In genomic region chr1:136175183-136175582, GRCm38 (mm10) we compare ENCODE assay signal across 8 mouse cellular contexts. TPM values are rescaled to one million over a fixed set of nuclear protein-coding genes. Genes with fewer than 3 reads are reported as not detected.
DNase-seq lines count a peak whose midpoint lies in the region; ATAC-seq and TF ChIP-seq lines count a peak whose summit lies in the region.

No protein-coding gene starts in this region.

- TF ChIP-seq CTCF in kidney, postnatal 0 days (IDR thresholded peaks at IDR 0.05; ENCODE audit: low read depth) = peak; percentile 77

- no peak overlapping the region for H3K4me3 ChIP-seq in forebrain, embryonic 10.5 days
- H3K4me3 ChIP-seq in forebrain, embryonic 15.5 days = no peak overlapping the region
- H3K4me3 ChIP-seq in neural tube, embryonic 15.5 days (replicated peaks) = no peak overlapping the region
- H3K4me3 ChIP-seq in kidney, postnatal 0 days (replicated peaks; ENCODE audit: low read depth, low read length) = no peak overlapping the region

- peak; percentile 65 for DNase-seq in forebrain, embryonic 10.5 days (ENCODE audit: extremely low spot score, low spot score)
- peak; percentile 60 for DNase-seq in neural tube, embryonic 10.5 days (ENCODE audit: extremely low spot score, low spot score)
- peak; percentile 41 for DNase-seq in cerebellum, adult 9-11 months
- peak; percentile 62 for DNase-seq in kidney, postnatal 0 days (ENCODE audit: low spot score)
- peak; percentile 30 to 71 for DNase-seq in thymus, postnatal 10 days (ENCODE audit: low spot score in 2 of 2)

- H3K27ac ChIP-seq in forebrain, embryonic 10.5 days = no peak overlapping the region
- no peak overlapping the region for H3K27ac ChIP-seq in forebrain, embryonic 15.5 days (replicated peaks)
- no peak overlapping the region for H3K27ac ChIP-seq in neural tube, embryonic 15.5 days (replicated peaks)
- no peak overlapping the region for H3K27ac ChIP-seq in kidney, postnatal 0 days

- no peaks in the 10 kb centered on the region for H3K9me3 ChIP-seq in forebrain, embryonic 10.5 days
- H3K9me3 ChIP-seq in forebrain, embryonic 15.5 days = no peaks in the 10 kb centered on the region
- no peaks in the 10 kb centered on the region for H3K9me3 ChIP-seq in neural tube, embryonic 15.5 days (replicated peaks)
- H3K9me3 ChIP-seq in kidney, postnatal 0 days (replicated peaks; ENCODE audit: low read length) = no peaks in the 10 kb centered on the region

- H3K27me3 ChIP-seq in forebrain, embryonic 10.5 days (ENCODE audit: poor library complexity, severe bottlenecking) = peaks cover 9% of the 10 kb centered on the region; the same call in 1 of the 2 replicates
- no peaks in the 10 kb centered on the region for H3K27me3 ChIP-seq in forebrain, embryonic 15.5 days
- H3K27me3 ChIP-seq in neural tube, embryonic 15.5 days (replicated peaks) = no peaks in the 10 kb centered on the region
- no peaks in the 10 kb centered on the region for H3K27me3 ChIP-seq in kidney, postnatal 0 days (ENCODE audit: insufficient read depth, low read length)

- H3K36me3 ChIP-seq in forebrain, embryonic 10.5 days (replicated peaks) = peaks cover 59% of the 10 kb centered on the region
- peaks cover 69% of the 10 kb centered on the region for H3K36me3 ChIP-seq in forebrain, embryonic 15.5 days
- peaks cover 51% of the 10 kb centered on the region for H3K36me3 ChIP-seq in neural tube, embryonic 15.5 days
- H3K36me3 ChIP-seq in kidney, postnatal 0 days (ENCODE audit: insufficient read depth, low read length) = no peaks in the 10 kb centered on the region

- H3K4me2 ChIP-seq in forebrain, embryonic 15.5 days (replicated peaks) = no peak overlapping the region
- no peak overlapping the region for H3K4me2 ChIP-seq in neural tube, embryonic 15.5 days
- H3K4me2 ChIP-seq in kidney, postnatal 0 days (ENCODE audit: low read length) = no peak overlapping the region

- no peak overlapping the region for H3K9ac ChIP-seq in forebrain, embryonic 15.5 days (replicated peaks)
- H3K9ac ChIP-seq in neural tube, embryonic 15.5 days (replicated peaks) = no peak overlapping the region
- no peak overlapping the region for H3K9ac ChIP-seq in kidney, postnatal 0 days (ENCODE audit: low read depth, low read length)

- WGBS in forebrain, embryonic 10.5 days = 39% methylated on average over 6 of the region's 6 CpGs
- 29% methylated on average over 6 of the region's 6 CpGs for WGBS in forebrain, embryonic 15.5 days
- 32% methylated on average over 6 of the region's 6 CpGs for WGBS in neural tube, embryonic 15.5 days
- WGBS in kidney, postnatal 0 days = 52% methylated on average over 6 of the region's 6 CpGs

- ATAC-seq in forebrain, embryonic 15.5 days (replicated peaks) = no peak
- ATAC-seq in neural tube, embryonic 15.5 days (ENCODE audit: low FRiP score) = no peak
- 0 out of 2 replicates have a peak, but pooled peaks have one; percentile 8 for ATAC-seq in kidney, postnatal 0 days (replicated peaks; ENCODE audit: low FRiP score, low read depth)
- ATAC-seq in megakaryocyte progenitor cell, adult 5-6 weeks (replicated peaks; ENCODE audit: poor library complexity) = peak; percentile 45

- H3K4me1 ChIP-seq in forebrain, embryonic 10.5 days = peaks cover 30% of the 10 kb centered on the region
- peaks cover 18% of the 10 kb centered on the region; the same call in 1 of the 2 replicates for H3K4me1 ChIP-seq in forebrain, embryonic 15.5 days
- peaks cover 10% of the 10 kb centered on the region for H3K4me1 ChIP-seq in neural tube, embryonic 15.5 days
- H3K4me1 ChIP-seq in kidney, postnatal 0 days (replicated peaks; ENCODE audit: insufficient read depth, low read length) = peaks cover 12% of the 10 kb centered on the region; the same call in 1 of the 2 replicates

RNA-seq across cellular contexts. Expression of gene Mroh3, which starts 37.4 kb away (rescaled TPM):
- polyA plus RNA-seq in forebrain, embryonic 10.5 days (2016; fragmentation: Nextera tagmentation; extraction: Ambion mirVana) = 0.27 and 0.28 TPM in 2 replicates
- not detected in 2 replicates for polyA plus RNA-seq in forebrain, embryonic 15.5 days (2015; fragmentation: Nextera tagmentation; extraction: Ambion mirVana)
- polyA plus RNA-seq in neural tube, embryonic 15.5 days (2015; fragmentation: Nextera tagmentation; extraction: Ambion mirVana) = not detected in 2 replicates
- not detected in 2 replicates for polyA plus RNA-seq in kidney, postnatal 0 days (2015; fragmentation: Nextera tagmentation; extraction: Ambion mirVana)
- total RNA-seq in megakaryocyte progenitor cell, adult 5-6 weeks (2015) = not detected in 2 replicates
- not detected in 2 replicates for total RNA-seq in megakaryocyte progenitor cell, adult 5-6 weeks (2017)

RNA-seq across cellular contexts. Expression of gene Kif21b, which starts 44.0 kb away (rescaled TPM):
- polyA plus RNA-seq in forebrain, embryonic 10.5 days (2016; fragmentation: Nextera tagmentation; extraction: Ambion mirVana) = 5.8 and 8.8 TPM in 2 replicates
- polyA plus RNA-seq in forebrain, embryonic 15.5 days (2015; fragmentation: Nextera tagmentation; extraction: Ambion mirVana) = 71.9 and 75.0 TPM in 2 replicates
- 32.3 and 37.1 TPM in 2 replicates for polyA plus RNA-seq in neural tube, embryonic 15.5 days (2015; fragmentation: Nextera tagmentation; extraction: Ambion mirVana)
- polyA plus RNA-seq in kidney, postnatal 0 days (2015; fragmentation: Nextera tagmentation; extraction: Ambion mirVana) = 0.74 and 0.88 TPM in 2 replicates
- total RNA-seq in megakaryocyte progenitor cell, adult 5-6 weeks (2015) = 7.7 and 8.6 TPM in 2 replicates
- 8.0 and 10.3 TPM in 2 replicates for total RNA-seq in megakaryocyte progenitor cell, adult 5-6 weeks (2017)

RNA-seq across cellular contexts. Expression of gene Inava, which starts 58.9 kb away (rescaled TPM):
- 21.2 and 23.2 TPM in 2 replicates for polyA plus RNA-seq in forebrain, embryonic 10.5 days (2016; fragmentation: Nextera tagmentation; extraction: Ambion mirVana)
- polyA plus RNA-seq in forebrain, embryonic 15.5 days (2015; fragmentation: Nextera tagmentation; extraction: Ambion mirVana) = 4.4 and 6.6 TPM in 2 replicates
- 2.0 and 8.2 TPM in 2 replicates for polyA plus RNA-seq in neural tube, embryonic 15.5 days (2015; fragmentation: Nextera tagmentation; extraction: Ambion mirVana)
- 13.3 and 15.9 TPM in 2 replicates for polyA plus RNA-seq in kidney, postnatal 0 days (2015; fragmentation: Nextera tagmentation; extraction: Ambion mirVana)
- not detected in 2 replicates for total RNA-seq in megakaryocyte progenitor cell, adult 5-6 weeks (2015)
- not detected in 2 replicates for total RNA-seq in megakaryocyte progenitor cell, adult 5-6 weeks (2017)

Comparison
In these comparisons a context has a peak if more than half of its experiments do, and no peak if none do; other contexts are left out.
1. ATAC-seq: peak in kidney, postnatal 0 days (single experiment) and megakaryocyte progenitor cell, adult 5-6 weeks (single experiment); none in forebrain, embryonic 15.5 days (single experiment) and neural tube, embryonic 15.5 days (single experiment).
2. Peak in every context shown above with its lines, with median percentiles within 50 percentile points of each other: DNase-seq.